Mouse (Mus musculus) T-cell, adult 2 months (primary cell): Measurements from ENCODE around the gene Fam3c.
A peak's percentile ranks its signal among the peaks of the same experiment; 100 is the strongest.

Source experiments
- DNase-seq: peaks from one replicate; pipeline ENCODE4 v3.0.0; 2022; ENCODE audit warnings: low spot score

Fam3c gene

GRCm38 (mm10) chr6:22351551-22351950 lies 4.5 kb downstream of the Fam3c start:
- DNase-seq, result peak; percentile 25

- peak; percentile 64 for DNase-seq
Measured at GRCm38 (mm10) chr6:22350239-22350571, 5.8 kb downstream of the Fam3c start.

- peak; percentile 74 for DNase-seq
Measured at GRCm38 (mm10) chr6:22349531-22350238, 6.4 kb downstream of the Fam3c start.

GRCm38 (mm10) chr6:22348975-22349374 lies 7.1 kb downstream of the Fam3c start:
- DNase-seq, result no peak

- DNase-seq, result no peak
Measured at GRCm38 (mm10) chr6:22348130-22348529, 7.9 kb downstream of the Fam3c start.

GRCm38 (mm10) chr6:22347132-22347902 lies 8.7 kb downstream of the Fam3c start:
- DNase-seq, result no peak

- no peak for DNase-seq
Measured at GRCm38 (mm10) chr6:22344443-22344842, 11.6 kb downstream of the Fam3c start.

- DNase-seq, result no peak
Measured at GRCm38 (mm10) chr6:22343706-22344105, 12.3 kb downstream of the Fam3c start.

- DNase-seq, result no peak
Measured at GRCm38 (mm10) chr6:22343292-22343691, 12.8 kb downstream of the Fam3c start.

- no peak for DNase-seq
Measured at GRCm38 (mm10) chr6:22340779-22341178, 15.3 kb downstream of the Fam3c start.

- DNase-seq, result no peak
Measured at GRCm38 (mm10) chr6:22339763-22340542, 16.1 kb downstream of the Fam3c start.

GRCm38 (mm10) chr6:22332548-22332947 lies 23.5 kb downstream of the Fam3c start:
- DNase-seq, result no peak

- DNase-seq, result peak; percentile 60
Measured at GRCm38 (mm10) chr6:22330169-22330960, 25.7 kb downstream of the Fam3c start.

- no peak for DNase-seq
Measured at GRCm38 (mm10) chr6:22327931-22328330, 28.1 kb downstream of the Fam3c start.

GRCm38 (mm10) chr6:22327091-22327490 lies 29.0 kb downstream of the Fam3c start:
- DNase-seq, result no peak

- no peak for DNase-seq
Measured at GRCm38 (mm10) chr6:22326289-22326688, 29.8 kb downstream of the Fam3c start.

- DNase-seq, result peak; percentile 72
Measured at GRCm38 (mm10) chr6:22325364-22326072, 30.5 kb downstream of the Fam3c start.

- DNase-seq, result no peak
Measured at GRCm38 (mm10) chr6:22298059-22298458, 58.0 kb downstream of the Fam3c start.

GRCm38 (mm10) chr6:22297028-22297427 lies 59.0 kb downstream of the Fam3c start:
- DNase-seq, result no peak

GRCm38 (mm10) chr6:22293922-22294321 lies 62.1 kb downstream of the Fam3c start:
- DNase-seq, result no peak

GRCm38 (mm10) chr6:22292056-22292455 lies 64.0 kb downstream of the Fam3c start:
- no peak for DNase-seq
